Mouse (Mus musculus) splenic B cell, adult 2 months (primary cell): ENCODE measurements around the gene Ttc28.
A peak's percentile ranks its signal among the peaks of the same experiment; 100 is the strongest.

Source experiments
- DNase-seq: peaks from one replicate; pipeline ENCODE4 v3.0.0-alpha.2; 2011; ENCODE audit warnings: low read depth, low spot score
- H3K27me3 ChIP-seq: 2 replicates; pipeline ENCODE4 v1.6.1; 2012; ENCODE audit warnings: mild to moderate bottlenecking, low read length, moderate library complexity, mixed read lengths; ENCODE audit not compliant: control insufficient read depth, poor library complexity, insufficient read depth, severe bottlenecking
- H3K36me3 ChIP-seq: 2 replicates; pipeline ENCODE4 v1.6.1; 2012; ENCODE audit warnings: mild to moderate bottlenecking, low read length, moderate library complexity, mixed read lengths; ENCODE audit not compliant: control insufficient read depth, poor library complexity, insufficient read depth, severe bottlenecking

Ttc28 gene

GRCm38 (mm10) chr5:111290071-111290470, 410.5 kb downstream of the Ttc28 start:
- Histone ChIP-seq H3K27me3 (no peaks in the 10 kb centered on the region; the same call in 1 of the 2 replicates), H3K36me3 (no peaks in the 10 kb centered on the region)
- DNase-seq, result no peak

- no peak for DNase-seq
- Histone ChIP-seq H3K27me3 (no peaks in the 10 kb centered on the region; the same call in 1 of the 2 replicates), H3K36me3 (no peaks in the 10 kb centered on the region)
Observed at GRCm38 (mm10) chr5:111291639-111292038, 412.0 kb downstream of the Ttc28 start.

GRCm38 (mm10) chr5:111297801-111298200, 418.2 kb downstream of the Ttc28 start:
- no peaks in the 10 kb centered on the region for H3K36me3 ChIP-seq
- no peaks in the 10 kb centered on the region; the same call in 1 of the 2 replicates for H3K27me3 ChIP-seq
- DNase-seq, result no peak

GRCm38 (mm10) chr5:111298706-111299105, 419.1 kb downstream of the Ttc28 start:
- no peaks in the 10 kb centered on the region for H3K27me3 ChIP-seq
- no peaks in the 10 kb centered on the region for H3K36me3 ChIP-seq
- no peak for DNase-seq

GRCm38 (mm10) chr5:111300776-111301175, 421.2 kb downstream of the Ttc28 start:
- H3K36me3 ChIP-seq, result no peaks in the 10 kb centered on the region
- H3K27me3 ChIP-seq, result no peaks in the 10 kb centered on the region
- DNase-seq, result no peak

GRCm38 (mm10) chr5:111301736-111302135, 422.1 kb downstream of the Ttc28 start:
- no peaks in the 10 kb centered on the region for H3K27me3 ChIP-seq
- no peaks in the 10 kb centered on the region for H3K36me3 ChIP-seq
- peak; percentile 46 for DNase-seq

GRCm38 (mm10) chr5:111304730-111305129, 425.1 kb downstream of the Ttc28 start:
- DNase-seq, result peak; percentile 11
- H3K36me3 ChIP-seq, result no peaks in the 10 kb centered on the region
- H3K27me3 ChIP-seq, result no peaks in the 10 kb centered on the region

- no peaks in the 10 kb centered on the region for H3K36me3 ChIP-seq
- no peaks in the 10 kb centered on the region for H3K27me3 ChIP-seq
- no peak for DNase-seq
Observed at GRCm38 (mm10) chr5:111310185-111310584, 430.6 kb downstream of the Ttc28 start.

GRCm38 (mm10) chr5:111313833-111314232, 434.2 kb downstream of the Ttc28 start:
- no peaks in the 10 kb centered on the region for H3K27me3 ChIP-seq
- no peaks in the 10 kb centered on the region for H3K36me3 ChIP-seq
- DNase-seq, result no peak

GRCm38 (mm10) chr5:111315061-111315460, 435.5 kb downstream of the Ttc28 start:
- Histone ChIP-seq H3K36me3 (no peaks in the 10 kb centered on the region), H3K27me3 (no peaks in the 10 kb centered on the region; the same call in 1 of the 2 replicates)
- no peak for DNase-seq

- Histone ChIP-seq H3K36me3 (no peaks in the 10 kb centered on the region), H3K27me3 (no peaks in the 10 kb centered on the region; the same call in 1 of the 2 replicates)
- no peak for DNase-seq
Observed at GRCm38 (mm10) chr5:111317526-111317925, 437.9 kb downstream of the Ttc28 start.

GRCm38 (mm10) chr5:111318946-111319345, 439.3 kb downstream of the Ttc28 start:
- DNase-seq, result no peak
- H3K27me3 ChIP-seq, result no peaks in the 10 kb centered on the region; the same call in 1 of the 2 replicates

GRCm38 (mm10) chr5:111325813-111326212, 446.2 kb downstream of the Ttc28 start:
- DNase-seq, result no peak
- H3K27me3 ChIP-seq, result no peaks in the 10 kb centered on the region
- no peaks in the 10 kb centered on the region for H3K36me3 ChIP-seq

More at GRCm38 (mm10) chr5:111318946-111319345, 439.3 kb downstream of the Ttc28 start:
- no peaks in the 10 kb centered on the region for H3K36me3 ChIP-seq

- no peak for DNase-seq
- Histone ChIP-seq H3K27me3 (no peaks in the 10 kb centered on the region; the same call in 1 of the 2 replicates), H3K36me3 (no peaks in the 10 kb centered on the region)
Observed at GRCm38 (mm10) chr5:111327420-111327819, 447.8 kb downstream of the Ttc28 start.

- no peaks in the 10 kb centered on the region for H3K36me3 ChIP-seq
- no peaks in the 10 kb centered on the region; the same call in 1 of the 2 replicates for H3K27me3 ChIP-seq
- no peak for DNase-seq
Observed at GRCm38 (mm10) chr5:111329782-111330416, 450.3 kb downstream of the Ttc28 start.
